Mouse (Mus musculus): Measurements from ENCODE around the gene Fzr1. TPM values are rescaled to one million over a fixed set of nuclear protein-coding genes. Genes with fewer than 3 reads are reported as not detected.

Gene Fzr1
- total and polyA plus RNA-seq, 3 experiments, result 20.7 to 115 TPM; not detected in 1

- no peaks in the 10 kb centered on the region for H3K9me3 ChIP-seq (replicated peaks; ENCODE audit: insufficient read depth, low read length)
- DNase-seq (ENCODE audit: low read depth, low spot score), result no peak
- H3K27ac ChIP-seq (ENCODE audit: control insufficient read depth, low read depth, low read length), result no peak overlapping the region
- no peaks in the 10 kb centered on the region for H3K27me3 ChIP-seq (ENCODE audit: control insufficient read depth in 1 of 2, insufficient read depth in 2 of 2, low read length in 2 of 2)
- TF ChIP-seq MXI1 (IDR thresholded peaks at IDR 0.05; ENCODE audit: low read depth, low read length) (no peak), POLR2A (IDR thresholded peaks at IDR 0.05; ENCODE audit: control insufficient read depth in 1 of 2, insufficient read depth in 1 of 2, low read depth in 1 of 2, low read length in 2 of 2, poor library complexity in 1 of 2) (no peak), MAFK (IDR thresholded peaks at IDR 0.05; ENCODE audit: borderline replicate concordance, low read depth, low read length) (peak; percentile 78), E2F4 (IDR thresholded peaks at IDR 0.05; ENCODE audit: borderline replicate concordance, low read depth, low read length) (no peak), NELFE (IDR thresholded peaks at IDR 0.05; ENCODE audit: low read depth, low read length) (no peak)
- H3K79me2 ChIP-seq (ENCODE audit: control insufficient read depth, insufficient read depth, low read length, poor library complexity), result no peaks in the 10 kb centered on the region
- no peaks in the 10 kb centered on the region for H3K4me1 ChIP-seq (ENCODE audit: control insufficient read depth in 1 of 2, insufficient read depth in 2 of 2, low read length in 2 of 2)
- H3K36me3 ChIP-seq (ENCODE audit: control insufficient read depth in 1 of 2, insufficient read depth in 2 of 2, low read length in 2 of 2), result no peaks in the 10 kb centered on the region
- H3K4me3 ChIP-seq (ENCODE audit: control insufficient read depth in 1 of 2, insufficient read depth in 1 of 2, low read depth in 2 of 2, low read length in 2 of 2), result no peak overlapping the region
- no peak overlapping the region for H3K9ac ChIP-seq (ENCODE audit: control insufficient read depth, low read depth, low read length, poor library complexity, severe bottlenecking)
Observed at GRCm38 (mm10) chr10:81418216-81419070, 40.1 kb upstream of the Fzr1 start.

- no peaks in the 10 kb centered on the region for H3K36me3 ChIP-seq (ENCODE audit: control insufficient read depth in 1 of 2, insufficient read depth in 2 of 2, low read length in 2 of 2)
- no peak overlapping the region for H3K27ac ChIP-seq (ENCODE audit: control insufficient read depth, low read depth, low read length)
- DNase-seq (ENCODE audit: low read depth, low spot score), result no peak
- H3K4me1 ChIP-seq (ENCODE audit: control insufficient read depth in 1 of 2, insufficient read depth in 2 of 2, low read length in 2 of 2), result no peaks in the 10 kb centered on the region
- no peak for TF ChIP-seq KAT2A (conservative IDR thresholded peaks at IDR 0.05; ENCODE audit: low read depth, low read length)
- TF ChIP-seq TAL1 (IDR thresholded peaks at IDR 0.05; ENCODE audit: low read length), result no peak
- TF ChIP-seq RCOR1 (IDR thresholded peaks at IDR 0.05; ENCODE audit: low read depth, low read length), result no peak
- TF ChIP-seq JUND (IDR thresholded peaks at IDR 0.05; ENCODE audit: low read depth, low read length), result no peak
- TF ChIP-seq CHD1 (IDR thresholded peaks at IDR 0.05; ENCODE audit: low read depth, low read length), result no peak
- no peak for TF ChIP-seq NRF1 (IDR thresholded peaks at IDR 0.05; ENCODE audit: insufficient read depth, low read depth, low read length, poor library complexity, severe bottlenecking)
- TF ChIP-seq ZKSCAN1 (IDR thresholded peaks at IDR 0.05; ENCODE audit: low read depth, low read length), result no peak
- no peak for TF ChIP-seq UBTF (IDR thresholded peaks at IDR 0.05; ENCODE audit: borderline replicate concordance, insufficient read depth, low read depth, low read length)
- TF ChIP-seq CTCF (IDR thresholded peaks at IDR 0.05 in 2 of 3, conservative IDR thresholded peaks at IDR 0.05 in 1 of 3; ENCODE audit: control insufficient read depth in 1 of 3, insufficient read depth in 1 of 3, low read depth in 2 of 3, low read length in 3 of 3, poor library complexity in 1 of 3, severe bottlenecking in 1 of 3), result no peak
- TF ChIP-seq POLR2A (IDR thresholded peaks at IDR 0.05; ENCODE audit: control insufficient read depth in 1 of 2, insufficient read depth in 1 of 2, low read depth in 1 of 2, low read length in 2 of 2, poor library complexity in 1 of 2), result no peak
- TF ChIP-seq EP300 (IDR thresholded peaks at IDR 0.05; ENCODE audit: low read depth in 1 of 2, low read length in 2 of 2), result no peak
- no peak overlapping the region for H3K9ac ChIP-seq (ENCODE audit: control insufficient read depth, low read depth, low read length, poor library complexity, severe bottlenecking)
- no peaks in the 10 kb centered on the region for H3K79me2 ChIP-seq (ENCODE audit: control insufficient read depth, insufficient read depth, low read length, poor library complexity)
- H3K27me3 ChIP-seq (ENCODE audit: control insufficient read depth in 1 of 2, insufficient read depth in 2 of 2, low read length in 2 of 2), result no peaks in the 10 kb centered on the region
- no peak overlapping the region for H3K4me3 ChIP-seq (ENCODE audit: control insufficient read depth in 1 of 2, insufficient read depth in 1 of 2, low read depth in 2 of 2, low read length in 2 of 2)
- H3K9me3 ChIP-seq (replicated peaks; ENCODE audit: insufficient read depth, low read length), result no peaks in the 10 kb centered on the region
Observed at GRCm38 (mm10) chr10:81417227-81418215, 39.2 kb upstream of the Fzr1 start.

Data from MEL (cell line).